Mouse (Mus musculus): ENCODE data around the gene Smim4. TPM values are rescaled to one million over a fixed set of nuclear protein-coding genes. Genes with fewer than 3 reads are reported as not detected.

Gene Smim4
- total and polyA plus RNA-seq, 3 experiments: 19.1 to 38.0 (median 26.1) TPM

DNA sequence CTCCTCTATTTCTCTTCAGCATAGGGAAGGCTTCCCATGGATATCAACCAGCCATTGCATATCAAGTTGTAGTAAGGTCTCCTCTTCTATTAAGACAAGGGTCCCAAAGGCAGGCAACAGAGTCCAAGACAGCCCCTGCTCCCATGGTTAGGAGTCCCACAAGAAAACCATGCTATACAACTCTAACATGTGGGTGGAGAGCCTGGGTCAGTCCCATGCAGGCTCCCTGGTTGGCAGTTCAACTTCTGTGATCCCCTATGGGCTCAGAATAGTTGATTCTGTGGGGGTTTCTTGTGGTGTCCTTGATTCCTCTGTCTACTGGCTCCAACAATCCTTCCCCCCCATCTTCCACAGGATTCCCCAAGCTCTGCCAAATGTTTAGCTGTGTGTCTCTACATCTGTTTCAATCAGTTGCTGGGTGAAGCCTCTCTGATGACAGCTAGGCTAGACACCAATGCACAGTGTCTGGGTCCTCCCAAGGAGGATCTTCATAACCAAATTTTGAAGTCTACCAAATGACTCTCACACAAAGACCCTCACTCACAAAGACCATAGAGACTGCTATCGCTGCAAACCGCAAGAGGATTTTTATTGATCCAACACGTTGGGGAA is 50.1 kb downstream of the Smim4 start:
- in situ Hi-C loops (cut with MboI; ENCODE audit: low pct_ligation_motif_present, low pct_unique_long_range_greater_than_20kb, low sequenced_read_pairs): no loop called here
- TF ChIP-seq UBTF (IDR thresholded peaks at IDR 0.05; ENCODE audit: low read depth, low read length) (no peak), MXI1 (IDR thresholded peaks at IDR 0.05; ENCODE audit: low read depth, low read length) (no peak), ZMIZ1 (IDR thresholded peaks at IDR 0.05; ENCODE audit: low read depth, low read length) (no peak), ZKSCAN1 (IDR thresholded peaks at IDR 0.05; ENCODE audit: borderline replicate concordance, low read depth, low read length) (no peak), ZC3H11A (IDR thresholded peaks at IDR 0.05; ENCODE audit: low read depth, low read length) (no peak), MAZ (IDR thresholded peaks at IDR 0.05; ENCODE audit: low read depth, low read length) (no peak), E2F4 (IDR thresholded peaks at IDR 0.05; ENCODE audit: insufficient replicate concordance, low read depth, low read length) (no peak)
- no peak overlapping the region for H3K4me2 ChIP-seq (ENCODE audit: insufficient read depth, low read depth, poor library complexity, severe bottlenecking)

DNA sequence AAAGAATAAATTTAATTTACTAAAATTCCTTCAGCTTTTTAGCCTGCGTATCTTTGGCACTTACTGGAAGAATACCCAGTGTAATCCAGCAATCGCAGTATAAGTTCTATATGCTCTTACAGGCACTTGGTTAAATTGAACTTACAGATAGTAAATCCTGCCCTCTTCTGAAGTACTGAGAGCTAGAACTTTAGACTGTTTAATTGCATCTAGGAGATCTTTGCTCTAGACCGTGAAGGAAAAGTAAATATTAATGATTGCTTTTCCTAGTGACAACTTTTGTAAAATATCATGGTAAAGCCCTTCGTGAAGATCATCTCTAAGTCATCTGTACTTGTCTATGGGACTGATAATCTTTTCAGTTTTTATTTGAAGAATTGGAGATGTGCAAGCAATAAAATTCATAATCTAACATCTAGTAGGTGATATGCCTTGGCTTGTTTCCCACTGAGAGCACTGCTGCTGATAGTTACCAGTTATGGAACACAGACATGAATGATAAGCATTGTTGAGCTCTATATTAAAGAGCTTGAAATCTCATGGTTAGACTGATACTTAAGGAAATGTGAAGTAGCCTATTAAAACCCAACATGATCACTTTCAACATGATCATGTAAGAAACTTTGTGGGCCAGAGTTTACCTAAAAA is 59.5 kb downstream of the Smim4 start:
- no peak overlapping the region for H3K4me3 ChIP-seq (replicated peaks in 1 of 3; ENCODE audit: low read depth in 2 of 3, low read length in 2 of 3, poor library complexity in 1 of 3)
- no peaks in the 10 kb centered on the region for H3K27me3 ChIP-seq (replicated peaks)
- no peaks in the 10 kb centered on the region for H3K79me2 ChIP-seq (replicated peaks; ENCODE audit: control insufficient read depth, extremely low read depth, insufficient read depth, poor library complexity, severe bottlenecking)
- in situ Hi-C loops (cut with MboI; ENCODE audit: low pct_ligation_motif_present, low pct_unique_long_range_greater_than_20kb, low sequenced_read_pairs) (no loop called here), dilution Hi-C loops (cut with MboI; ENCODE audit: extremely low pct_ligation_motif_present, extremely low pct_unique_long_range_greater_than_20kb, low sequenced_read_pairs) (no loop called here)
- no peak overlapping the region for H3K27ac ChIP-seq (ENCODE audit: insufficient read depth, low read depth)
- no peaks in the 10 kb centered on the region for H3K4me1 ChIP-seq (ENCODE audit: control insufficient read depth in 1 of 2, insufficient read depth in 2 of 2)
- H3K4me2 ChIP-seq (ENCODE audit: insufficient read depth, low read depth, poor library complexity, severe bottlenecking): no peak overlapping the region
- H3K9ac ChIP-seq (ENCODE audit: insufficient read depth, low read depth): no peak overlapping the region
- H3K36me3 ChIP-seq (replicated peaks in 1 of 2; ENCODE audit: control insufficient read depth in 1 of 2, insufficient read depth in 1 of 2, low read length in 1 of 2): peaks cover 14 to 57% of the 10 kb centered on the region in 2 experiments
- TF ChIP-seq JUND (conservative IDR thresholded peaks at IDR 0.05; ENCODE audit: low read depth, low read length): no peak
- TF ChIP-seq PAX5 (IDR thresholded peaks at IDR 0.05; ENCODE audit: low read length): no peak
- TF ChIP-seq TBP (conservative IDR thresholded peaks at IDR 0.05; ENCODE audit: low read depth, low read length): no peak
- no peak for TF ChIP-seq EP300 (IDR thresholded peaks at IDR 0.05; ENCODE audit: low read length)
- no peak for TF ChIP-seq POLR2A (IDR thresholded peaks at IDR 0.05; ENCODE audit: low read depth, low read length)
- no peak for TF ChIP-seq SMC3 (IDR thresholded peaks at IDR 0.05; ENCODE audit: low read depth, low read length)
- TF ChIP-seq MXI1 (IDR thresholded peaks at IDR 0.05; ENCODE audit: low read depth, low read length): no peak
- no peak for TF ChIP-seq ZMIZ1 (IDR thresholded peaks at IDR 0.05; ENCODE audit: low read depth, low read length)
- no peak for DNase-seq (ENCODE audit: extremely low read depth)
- H3K9me3 ChIP-seq (replicated peaks; ENCODE audit: low read length): no peaks in the 10 kb centered on the region

More for the DNA sequence above, 50.1 kb downstream of the Smim4 start:
- DNase-seq (ENCODE audit: extremely low read depth): no peak
- dilution Hi-C loops (cut with MboI; ENCODE audit: extremely low pct_ligation_motif_present, extremely low pct_unique_long_range_greater_than_20kb, low sequenced_read_pairs): no loop called here
- no peaks in the 10 kb centered on the region for H3K79me2 ChIP-seq (replicated peaks; ENCODE audit: control insufficient read depth, extremely low read depth, insufficient read depth, poor library complexity, severe bottlenecking)
- H3K36me3 ChIP-seq (replicated peaks in 1 of 2; ENCODE audit: control insufficient read depth in 1 of 2, insufficient read depth in 1 of 2, low read length in 1 of 2): peaks cover 27 to 68% of the 10 kb centered on the region in 2 experiments
- no peak overlapping the region for H3K9ac ChIP-seq (ENCODE audit: insufficient read depth, low read depth)
- no peaks in the 10 kb centered on the region for H3K4me1 ChIP-seq (ENCODE audit: control insufficient read depth in 1 of 2, insufficient read depth in 2 of 2)
- no peaks in the 10 kb centered on the region for H3K27me3 ChIP-seq (replicated peaks)
- H3K9me3 ChIP-seq (replicated peaks; ENCODE audit: low read length): peaks cover 3% of the 10 kb centered on the region
- no peak overlapping the region for H3K4me3 ChIP-seq (replicated peaks in 1 of 3; ENCODE audit: low read depth in 2 of 3, low read length in 2 of 3, poor library complexity in 1 of 3)
- H3K27ac ChIP-seq (ENCODE audit: insufficient read depth, low read depth): no peak overlapping the region

All from CH12.LX (cell line).